Mouse (Mus musculus): ENCODE data around the gene Trpm3. TPM values are rescaled to one million over a fixed set of nuclear protein-coding genes. Genes with fewer than 3 reads are reported as not detected.

Trpm3 gene
- polyA plus RNA-seq, 1 experiment from 2014 or later: 37.2 TPM

DNA sequence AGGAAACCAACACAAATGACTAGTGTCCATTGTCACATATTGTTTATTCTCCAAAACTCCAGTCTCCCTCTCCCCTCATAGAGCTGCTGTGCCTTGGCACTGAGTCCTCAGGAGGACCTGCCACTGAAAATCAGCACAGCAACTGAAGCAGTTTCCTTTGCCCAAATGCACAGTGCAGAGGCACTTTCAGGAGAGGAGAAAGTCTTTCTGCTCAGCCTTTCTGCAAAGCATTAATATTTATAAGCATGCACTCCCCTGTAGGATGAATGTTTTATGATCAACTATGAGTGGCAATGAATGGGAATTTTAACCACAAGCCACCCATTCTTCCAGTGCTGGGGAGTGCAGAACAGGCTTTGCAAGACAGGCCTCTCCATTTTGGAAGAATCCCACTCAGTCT lies 592.1 kb downstream of the Trpm3 start:
- no peaks in the 10 kb centered on the region for H3K36me3 ChIP-seq
- H3K4me2 ChIP-seq: no peak overlapping the region
- 0 out of 2 replicates have a peak, but pooled peaks cover 8% of the 10 kb centered on the region for H3K4me1 ChIP-seq (replicated peaks)
- H3K4me3 ChIP-seq: no peak overlapping the region
- H3K9me3 ChIP-seq: no peaks in the 10 kb centered on the region
- no peak for ATAC-seq (ENCODE audit: low FRiP score, low read depth)
- H3K9ac ChIP-seq: no peak overlapping the region
- no peak overlapping the region; the same call in 1 of the 2 replicates for H3K27ac ChIP-seq (replicated peaks)
- H3K27me3 ChIP-seq: no peaks in the 10 kb centered on the region

DNA sequence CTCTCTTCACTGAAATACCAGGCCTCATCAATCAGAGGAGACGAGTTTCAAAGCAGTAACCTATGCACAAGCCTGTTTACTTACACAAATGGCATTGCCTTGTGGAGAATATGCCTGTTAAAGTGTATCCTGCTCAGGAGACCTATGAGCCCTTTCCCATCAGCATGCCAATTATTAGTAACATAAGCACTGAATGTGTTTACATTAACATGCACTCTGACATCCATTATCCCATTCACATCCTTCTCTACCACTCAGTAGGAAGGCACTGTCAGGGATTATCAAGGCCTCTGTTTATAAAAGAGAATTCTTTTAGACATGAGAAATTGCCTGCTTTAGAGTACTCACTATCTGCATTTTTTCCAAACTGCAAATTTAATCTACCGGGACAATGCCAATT lies 598.0 kb downstream of the Trpm3 start:
- Histone ChIP-seq H3K9ac (no peak overlapping the region), H3K27ac (replicated peaks) (no peak overlapping the region), H3K27me3 (no peaks in the 10 kb centered on the region), H3K4me1 (replicated peaks) (no peaks in the 10 kb centered on the region), H3K9me3 (no peaks in the 10 kb centered on the region), H3K4me2 (no peak overlapping the region), H3K36me3 (no peaks in the 10 kb centered on the region), H3K4me3 (no peak overlapping the region)
- ATAC-seq (ENCODE audit: low FRiP score, low read depth): no peak
- WGBS: 45% methylated on average over 2 of the region's 2 CpGs

DNA sequence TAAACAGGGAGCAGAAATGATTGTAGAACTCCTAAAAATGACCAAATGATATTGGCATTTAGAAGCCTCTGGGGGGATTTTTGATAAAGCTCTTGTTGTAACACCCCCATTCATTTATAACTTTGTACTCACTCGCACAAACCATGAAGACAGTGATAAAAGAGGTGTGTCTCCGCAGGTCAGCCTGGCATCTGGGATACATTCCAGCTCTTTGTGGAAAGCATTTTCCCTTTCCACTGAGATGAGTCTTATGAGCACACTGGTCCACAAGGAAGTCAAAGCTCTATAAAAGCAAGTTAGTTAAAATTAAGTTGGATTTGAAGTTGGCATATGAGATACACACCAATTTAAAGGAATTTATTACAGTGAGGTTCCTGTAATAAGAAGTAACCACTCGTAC lies 600.4 kb downstream of the Trpm3 start:
- no peak for ATAC-seq (ENCODE audit: low FRiP score, low read depth)
- 81% methylated on average over 3 of the region's 3 CpGs for whole genome bisulfite sequencing
- H3K27ac ChIP-seq (replicated peaks): no peak overlapping the region
- no peaks in the 10 kb centered on the region for H3K4me1 ChIP-seq (replicated peaks)
- H3K27me3 ChIP-seq: no peaks in the 10 kb centered on the region
- no peak overlapping the region for H3K4me2 ChIP-seq
- no peak overlapping the region for H3K4me3 ChIP-seq
- no peaks in the 10 kb centered on the region for H3K36me3 ChIP-seq
- H3K9ac ChIP-seq: no peak overlapping the region
- no peaks in the 10 kb centered on the region for H3K9me3 ChIP-seq

DNA sequence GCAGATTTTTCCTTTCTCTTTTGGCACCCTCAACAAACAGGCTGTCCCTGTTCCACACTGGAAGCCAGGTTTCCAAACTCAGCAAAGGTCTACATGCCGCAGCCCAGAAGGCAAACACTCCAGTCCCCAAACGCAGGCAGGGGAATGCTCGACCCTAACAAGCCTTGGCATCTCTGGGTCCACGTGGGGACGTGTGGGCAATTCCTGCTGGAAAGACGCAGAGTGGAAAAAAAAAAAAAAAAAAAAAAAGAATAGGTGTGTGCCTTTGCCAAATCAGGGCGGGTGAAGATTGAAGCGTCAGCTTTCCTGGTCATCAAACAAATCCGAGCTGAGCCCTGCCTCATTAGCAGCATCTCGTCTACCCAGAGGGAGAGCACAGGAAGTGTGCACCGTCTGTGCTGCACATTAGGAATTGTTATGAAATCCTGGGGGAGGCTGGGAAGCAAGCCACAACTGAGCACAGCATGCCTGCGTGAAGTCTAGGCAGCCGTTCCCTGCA lies 614.5 kb downstream of the Trpm3 start:
- 43% methylated on average over 13 of the region's 13 CpGs for WGBS
- Histone ChIP-seq H3K27me3 (no peaks in the 10 kb centered on the region), H3K27ac (replicated peaks) (0 out of 2 replicates have a peak overlapping the region, but pooled peaks have one; percentile 18), H3K4me1 (replicated peaks) (peaks cover 8% of the 10 kb centered on the region; the same call in 1 of the 2 replicates), H3K36me3 (no peaks in the 10 kb centered on the region), H3K4me2 (no peak overlapping the region), H3K9me3 (no peaks in the 10 kb centered on the region), H3K9ac (no peak overlapping the region), H3K4me3 (no peak overlapping the region)
- no peak; the same call in 1 of the 2 replicates for ATAC-seq (ENCODE audit: low FRiP score, low read depth)

DNA sequence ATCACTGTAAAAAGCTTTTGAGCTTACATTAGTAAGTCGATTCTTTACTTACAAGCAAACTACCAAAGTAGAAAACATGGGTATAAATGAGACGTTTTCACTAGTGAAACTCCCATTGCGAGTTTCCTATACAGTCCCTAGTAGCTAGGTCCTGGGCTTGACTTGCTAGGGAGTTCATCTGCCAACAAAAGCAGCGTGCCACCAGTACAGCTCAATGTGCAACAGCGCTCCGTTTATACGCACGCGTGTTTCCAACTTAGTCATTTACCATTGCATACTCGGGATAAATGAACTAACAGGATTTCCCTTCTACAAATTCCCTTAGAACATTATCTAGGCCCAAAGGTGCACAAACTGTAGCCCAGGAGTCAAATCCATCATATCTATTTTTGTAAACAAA lies 615.2 kb downstream of the Trpm3 start:
- Histone ChIP-seq H3K4me2 (no peak overlapping the region), H3K4me1 (replicated peaks) (peaks cover 8% of the 10 kb centered on the region; the same call in 1 of the 2 replicates), H3K27me3 (no peaks in the 10 kb centered on the region), H3K9me3 (no peaks in the 10 kb centered on the region), H3K9ac (no peak overlapping the region), H3K36me3 (no peaks in the 10 kb centered on the region), H3K4me3 (no peak overlapping the region), H3K27ac (replicated peaks) (no peak overlapping the region)
- ATAC-seq (ENCODE audit: low FRiP score, low read depth): no peak
- WGBS: 86% methylated on average over 10 of the region's 10 CpGs

DNA sequence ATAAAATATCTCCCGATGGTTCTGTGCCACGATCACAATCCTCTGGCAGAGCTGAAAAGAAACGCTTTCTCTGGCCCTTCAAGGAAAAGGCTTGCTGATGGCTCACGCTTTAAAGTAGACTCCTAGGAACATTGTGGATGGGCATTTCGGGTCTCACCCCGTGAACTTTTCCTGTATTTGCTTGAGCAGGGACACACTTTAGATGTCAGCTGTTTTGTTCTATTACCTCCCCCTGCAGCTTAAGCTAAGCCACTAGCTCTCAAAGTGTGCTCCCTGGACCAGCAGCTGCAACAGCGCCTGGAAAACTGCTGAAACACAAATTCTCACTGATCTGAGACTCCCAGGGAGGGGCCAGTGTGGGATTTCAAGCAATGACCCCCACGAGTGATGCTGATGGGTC lies 615.7 kb downstream of the Trpm3 start:
- H3K36me3 ChIP-seq: no peaks in the 10 kb centered on the region
- no peaks in the 10 kb centered on the region for H3K9me3 ChIP-seq
- H3K4me3 ChIP-seq: no peak overlapping the region
- H3K4me2 ChIP-seq: no peak overlapping the region
- no peak overlapping the region for H3K9ac ChIP-seq
- no peak overlapping the region for H3K27ac ChIP-seq (replicated peaks)
- ATAC-seq (ENCODE audit: low FRiP score, low read depth): no peak
- peaks cover 8% of the 10 kb centered on the region; the same call in 1 of the 2 replicates for H3K4me1 ChIP-seq (replicated peaks)
- H3K27me3 ChIP-seq: no peaks in the 10 kb centered on the region
- 62% methylated on average over 8 of the region's 8 CpGs for whole genome bisulfite sequencing

DNA sequence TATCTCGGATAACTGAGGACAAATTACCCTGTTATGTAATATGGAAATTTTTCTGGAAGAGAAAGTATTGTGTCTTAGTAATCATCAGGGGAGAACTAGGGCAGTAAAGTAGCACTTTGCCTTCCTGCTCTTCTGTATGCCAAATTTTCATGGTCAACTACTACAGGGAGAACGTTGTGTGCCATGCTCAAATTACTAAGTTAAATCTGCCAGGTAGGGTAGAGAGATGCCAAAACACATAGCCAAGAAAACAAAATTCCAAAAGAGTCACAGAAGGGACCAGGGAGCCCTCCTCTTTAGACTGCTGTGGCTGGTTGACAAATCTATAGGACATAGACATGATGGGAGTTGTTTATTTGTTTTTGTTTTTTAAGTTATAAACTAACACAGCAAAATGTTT lies 619.6 kb downstream of the Trpm3 start:
- no peak for ATAC-seq (ENCODE audit: low FRiP score, low read depth)
- H3K36me3 ChIP-seq: no peaks in the 10 kb centered on the region
- no peak overlapping the region for H3K4me2 ChIP-seq
- H3K9ac ChIP-seq: no peak overlapping the region
- H3K9me3 ChIP-seq: no peaks in the 10 kb centered on the region
- WGBS: 86% methylated on average over 2 of the region's 2 CpGs
- no peak overlapping the region for H3K4me3 ChIP-seq
- peaks cover 3% of the 10 kb centered on the region; the same call in 1 of the 2 replicates for H3K4me1 ChIP-seq (replicated peaks)
- H3K27ac ChIP-seq (replicated peaks): no peak overlapping the region
- no peaks in the 10 kb centered on the region for H3K27me3 ChIP-seq

DNA sequence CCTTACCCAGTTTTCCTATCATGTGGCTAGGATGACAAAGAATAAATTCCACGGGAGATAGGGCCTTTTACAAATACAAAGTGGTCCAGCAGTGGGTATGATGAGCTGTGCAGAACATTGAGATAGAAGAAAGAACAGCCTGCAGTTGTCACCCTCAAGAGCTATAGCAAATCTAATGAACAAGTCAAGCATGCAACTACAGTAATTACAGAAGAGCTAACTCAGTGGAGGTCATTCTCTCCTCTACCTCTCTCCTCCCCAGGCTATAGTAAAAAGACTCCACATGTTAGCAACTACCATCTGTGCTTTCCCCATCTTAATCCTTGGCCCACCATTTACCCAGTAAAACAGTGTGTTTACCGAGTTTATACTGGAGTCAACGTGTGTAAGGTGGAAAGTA lies 629.4 kb downstream of the Trpm3 start:
- H3K4me2 ChIP-seq: no peak overlapping the region
- no peak overlapping the region for H3K9ac ChIP-seq
- WGBS: 70% methylated on average over 3 of the region's 3 CpGs
- no peaks in the 10 kb centered on the region for H3K36me3 ChIP-seq
- H3K27ac ChIP-seq (replicated peaks): no peak overlapping the region
- no peaks in the 10 kb centered on the region for H3K4me1 ChIP-seq (replicated peaks)
- H3K4me3 ChIP-seq: no peak overlapping the region
- H3K27me3 ChIP-seq: no peaks in the 10 kb centered on the region
- 0 out of 2 replicates have a peak, but pooled peaks have one; percentile 27 for ATAC-seq (ENCODE audit: low FRiP score, low read depth)
- no peaks in the 10 kb centered on the region for H3K9me3 ChIP-seq

DNA sequence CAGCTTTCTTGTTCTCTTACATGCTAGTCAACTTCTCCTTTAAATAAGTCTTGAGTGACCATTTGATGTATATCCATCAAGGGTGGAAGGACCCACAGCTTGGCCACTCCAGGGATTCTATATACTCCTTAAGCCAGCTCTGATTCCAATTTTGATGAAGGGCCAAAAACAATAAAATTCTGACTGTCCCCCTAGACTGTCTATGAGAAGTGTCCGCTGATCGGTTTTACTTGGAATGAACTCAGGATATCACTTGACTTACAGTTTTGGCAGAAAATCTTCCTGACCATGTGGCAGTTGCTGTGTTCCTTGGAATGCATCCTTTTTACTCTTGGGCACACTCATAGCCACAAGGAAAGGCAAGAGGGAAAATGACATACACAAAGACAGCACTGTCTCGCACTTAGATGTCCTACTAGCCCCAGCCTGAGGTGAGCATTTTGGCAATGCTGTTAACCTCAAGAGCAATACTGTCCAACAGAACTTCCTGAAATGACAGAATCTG lies 636.4 kb downstream of the Trpm3 start:
- Histone ChIP-seq H3K27me3 (no peaks in the 10 kb centered on the region), H3K4me1 (replicated peaks) (no peaks in the 10 kb centered on the region), H3K4me2 (no peak overlapping the region), H3K36me3 (no peaks in the 10 kb centered on the region), H3K9me3 (no peaks in the 10 kb centered on the region), H3K4me3 (no peak overlapping the region), H3K9ac (no peak overlapping the region), H3K27ac (replicated peaks) (no peak overlapping the region)
- no peak for ATAC-seq (ENCODE audit: low FRiP score, low read depth)
- 91% methylated on average over 3 of the region's 3 CpGs for WGBS

DNA sequence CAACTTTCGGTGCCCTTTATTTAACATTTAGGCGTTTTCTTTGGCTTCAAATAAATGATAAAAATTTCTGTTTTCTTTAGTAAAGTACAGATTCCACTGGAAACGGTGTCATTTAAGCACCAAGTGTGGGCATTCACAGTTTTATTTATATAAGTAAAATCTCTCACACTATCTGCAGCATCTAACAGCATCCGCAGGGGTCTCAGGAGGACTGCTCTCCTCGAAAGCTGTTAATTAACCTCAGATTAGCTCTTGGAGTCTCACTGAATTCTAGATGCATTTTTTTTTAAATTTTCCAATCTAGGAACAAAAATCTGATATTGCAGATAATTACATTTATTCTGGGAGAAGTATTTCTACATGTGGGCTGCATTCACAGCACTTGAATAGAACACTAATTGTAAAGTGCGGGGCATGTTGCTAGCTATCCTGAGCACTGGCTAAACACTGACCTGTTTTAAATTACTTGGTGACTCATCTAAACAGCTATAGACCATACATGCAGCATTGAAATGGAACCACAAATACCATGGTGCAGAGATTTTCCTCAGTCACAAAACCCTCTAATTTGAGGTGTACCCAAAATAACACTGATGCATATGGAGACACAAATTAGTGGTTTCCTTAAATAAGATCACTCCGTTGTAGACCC lies 641.5 kb downstream of the Trpm3 start:
- H3K9ac ChIP-seq: no peak overlapping the region
- no peaks in the 10 kb centered on the region for H3K4me1 ChIP-seq (replicated peaks)
- H3K36me3 ChIP-seq: no peaks in the 10 kb centered on the region
- no peaks in the 10 kb centered on the region for H3K27me3 ChIP-seq
- no peaks in the 10 kb centered on the region for H3K9me3 ChIP-seq
- WGBS: 70% methylated on average over 7 of the region's 7 CpGs
- no peak for ATAC-seq (ENCODE audit: low FRiP score, low read depth)
- no peak overlapping the region for H3K4me3 ChIP-seq
- no peak overlapping the region for H3K27ac ChIP-seq (replicated peaks)
- H3K4me2 ChIP-seq: no peak overlapping the region

DNA sequence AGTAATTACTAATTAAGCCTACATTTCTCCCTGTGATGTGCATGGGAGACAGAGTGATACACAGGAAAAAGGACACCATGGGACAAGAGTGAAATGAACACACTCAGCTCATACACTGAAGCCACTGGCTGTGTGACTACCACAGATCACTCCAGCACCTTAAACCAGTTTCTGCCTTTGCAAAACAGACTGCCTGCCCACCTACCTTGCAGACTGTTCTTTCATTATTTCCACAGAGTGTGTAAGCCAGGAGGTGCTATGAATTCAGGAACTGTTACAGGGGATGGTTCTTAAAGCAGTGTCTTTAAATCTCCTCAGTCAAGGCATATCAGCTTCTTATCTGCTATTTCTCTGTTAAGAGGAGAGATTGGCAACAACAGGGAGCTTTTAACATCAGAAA lies 642.7 kb downstream of the Trpm3 start:
- H3K9me3 ChIP-seq: no peaks in the 10 kb centered on the region
- H3K27ac ChIP-seq (replicated peaks): no peak overlapping the region
- H3K4me3 ChIP-seq: no peak overlapping the region
- no peak overlapping the region for H3K4me2 ChIP-seq
- no peaks in the 10 kb centered on the region for H3K27me3 ChIP-seq
- ATAC-seq (ENCODE audit: low FRiP score, low read depth): no peak
- H3K4me1 ChIP-seq (replicated peaks): no peaks in the 10 kb centered on the region
- H3K36me3 ChIP-seq: no peaks in the 10 kb centered on the region
- H3K9ac ChIP-seq: no peak overlapping the region

DNA sequence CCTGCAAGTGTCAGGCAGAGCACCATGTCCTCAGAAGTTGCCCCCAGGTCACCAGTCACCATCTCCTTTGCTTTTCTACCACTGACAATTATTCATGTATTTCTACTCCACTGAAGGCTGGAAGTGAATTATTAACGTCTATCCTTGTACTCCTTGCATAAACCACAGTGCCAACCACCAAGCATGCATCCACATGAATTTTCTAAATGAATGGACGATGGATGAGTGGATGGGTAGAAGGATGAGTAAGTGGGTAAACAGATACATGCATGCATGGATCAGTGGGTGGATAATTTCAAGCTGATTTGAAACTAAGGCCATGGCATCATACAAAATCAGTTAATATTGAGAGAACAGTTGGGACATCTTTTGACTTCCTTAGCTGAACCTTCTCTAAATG lies 644.9 kb downstream of the Trpm3 start:
- Histone ChIP-seq H3K36me3 (no peaks in the 10 kb centered on the region), H3K9me3 (no peaks in the 10 kb centered on the region), H3K4me3 (no peak overlapping the region), H3K4me1 (replicated peaks) (no peaks in the 10 kb centered on the region), H3K9ac (no peak overlapping the region), H3K27ac (replicated peaks) (no peak overlapping the region), H3K4me2 (no peak overlapping the region), H3K27me3 (no peaks in the 10 kb centered on the region)
- WGBS: 81% methylated on average over 2 of the region's 2 CpGs
- no peak for ATAC-seq (ENCODE audit: low FRiP score, low read depth)

DNA sequence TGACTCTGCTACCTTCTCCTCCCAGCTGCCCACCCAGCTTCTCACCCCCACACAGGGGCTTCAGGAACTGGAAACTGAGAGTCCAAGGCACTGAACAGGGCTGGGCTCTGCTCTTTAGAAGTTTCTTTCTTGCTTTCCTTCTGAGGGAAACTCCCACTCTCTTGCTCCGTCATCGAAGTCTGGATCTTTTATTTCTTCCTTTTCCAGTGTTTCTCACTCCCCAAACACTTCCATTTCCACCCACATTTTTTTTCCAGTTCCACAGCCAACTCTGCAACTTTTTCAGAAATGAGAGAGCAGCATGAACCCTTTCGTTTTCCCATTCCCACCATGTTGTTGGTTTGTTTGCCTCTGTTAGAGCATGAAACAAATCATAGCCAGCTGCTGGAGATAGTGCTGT lies 650.9 kb downstream of the Trpm3 start:
- 0 out of 2 replicates have a peak, but pooled peaks cover 11% of the 10 kb centered on the region for H3K36me3 ChIP-seq
- H3K9ac ChIP-seq: no peak overlapping the region
- 87% methylated on average over 3 of the region's 3 CpGs for whole genome bisulfite sequencing
- no peaks in the 10 kb centered on the region for H3K9me3 ChIP-seq
- ATAC-seq (ENCODE audit: low FRiP score, low read depth): no peak
- no peak overlapping the region for H3K27ac ChIP-seq (replicated peaks)
- no peak overlapping the region for H3K4me3 ChIP-seq
- no peaks in the 10 kb centered on the region for H3K4me1 ChIP-seq (replicated peaks)
- H3K27me3 ChIP-seq: no peaks in the 10 kb centered on the region
- H3K4me2 ChIP-seq: no peak overlapping the region
